Mouse (Mus musculus) gastrocnemius, adult 8-10 months (tissue): ENCODE measurements around the gene Glmp. TPM values are rescaled to one million over a fixed set of nuclear protein-coding genes. Genes with fewer than 3 reads are reported as not detected.
"Not testable (repeated sequence)": the region's sequence is repeated elsewhere in the genome, so short reads cannot be mapped to it uniquely, and the experiment has no call there.

Experiments used
- DNase-seq, 2 experiments: peaks; one replicate each; pipeline ENCODE4 v3.0.0; 2022; ENCODE audit warnings: low spot score in 2 of 2
- total RNA-seq, 4 experiments: library from RNA; stranded (reverse); gene quantifications; 2 replicates each; pipeline ENCODE4 v1.2.4; 2022

Gene Glmp
- total RNA-seq, 4 experiments from 2014 or later = 34.5 to 39.4 (median 37.9) TPM

DNA sequence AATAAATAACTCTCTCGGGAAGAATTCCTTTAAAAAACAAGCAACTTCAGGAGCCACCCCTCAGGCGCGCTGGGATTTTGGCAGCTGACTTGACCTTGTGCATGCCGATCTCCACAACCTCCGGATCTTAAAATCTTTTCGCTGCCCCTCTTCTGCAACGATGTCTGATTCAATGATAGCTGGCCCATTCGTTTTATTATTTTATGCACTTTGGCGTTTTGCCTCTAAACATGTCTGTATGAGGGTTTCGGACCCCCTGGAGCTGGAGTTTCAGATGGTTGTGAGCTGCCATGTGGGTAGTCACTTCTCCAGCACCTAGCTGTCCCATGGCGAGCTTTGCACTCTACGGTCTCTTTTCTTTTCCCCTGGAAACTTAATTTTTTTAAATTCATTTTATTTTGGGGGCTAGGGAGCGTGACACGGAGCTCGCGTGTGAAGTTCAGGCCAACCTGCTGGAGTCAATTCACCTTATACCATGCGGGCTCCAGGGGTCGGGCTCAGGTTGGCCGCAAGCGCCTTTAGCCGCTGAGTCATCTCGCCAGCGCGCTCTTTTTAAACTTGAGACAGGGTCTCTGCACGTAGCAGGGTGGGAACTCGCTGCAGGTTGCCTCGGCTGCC lies 10.7 kb downstream of the Glmp start:
- DNase-seq = no peak

GRCm38 (mm10) chr3:88336058-88337013 lies 11.5 kb downstream of the Glmp start, which contains the start of the genes Tmem79 and Smg5:
TSS of gene Tmem79 (minus strand) at chr3:88336148.
TSS of gene Smg5 (plus strand) at chr3:88336260.
- DNase-seq = peak; percentile 92 to 95

- DNase-seq = no peak
Observed at GRCm38 (mm10) chr3:88337367-88338020, 12.7 kb downstream of the Glmp start.

DNA sequence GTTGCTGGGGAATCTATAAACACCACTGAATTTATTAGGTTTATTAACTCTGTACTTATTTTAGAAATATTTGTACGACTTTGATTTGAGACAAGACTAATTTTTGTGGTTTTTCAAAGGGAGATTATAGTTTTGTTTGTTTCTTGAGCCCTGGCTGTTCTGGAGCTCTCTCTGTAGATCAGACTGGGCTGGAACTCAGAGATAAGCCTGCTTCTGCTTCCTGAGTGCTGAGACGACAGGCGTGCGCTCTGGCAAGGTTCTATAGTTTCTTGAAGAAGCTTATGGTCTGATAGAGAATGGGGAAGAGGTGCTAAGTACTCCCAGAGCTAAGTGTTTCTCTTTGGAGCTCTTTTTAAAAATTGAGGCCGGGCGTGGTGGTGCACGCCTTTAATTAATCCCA lies 13.5 kb downstream of the Glmp start:
- no peak for DNase-seq

DNA sequence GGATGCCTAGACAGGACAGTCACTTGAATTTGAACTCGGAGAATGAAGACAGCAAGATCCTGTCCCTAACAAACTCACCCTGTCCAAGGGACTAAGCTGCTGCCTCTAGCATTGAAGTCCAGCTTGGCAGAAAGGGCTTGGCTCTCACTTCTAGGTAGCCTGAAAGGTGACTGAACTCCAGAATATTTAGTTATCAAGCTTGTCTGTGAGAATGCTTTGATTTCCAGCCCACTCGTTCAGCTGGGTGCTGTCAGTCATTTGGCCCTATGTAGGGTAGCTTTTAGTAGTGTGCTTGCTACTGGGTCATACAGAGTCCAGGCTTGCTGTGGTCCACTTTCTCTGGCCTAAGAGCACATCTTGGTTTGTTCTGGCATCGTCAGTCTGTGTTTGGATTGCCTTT lies 14.2 kb downstream of the Glmp start:
- DNase-seq = peak in 1 of 2 experiments; percentile 33

DNA sequence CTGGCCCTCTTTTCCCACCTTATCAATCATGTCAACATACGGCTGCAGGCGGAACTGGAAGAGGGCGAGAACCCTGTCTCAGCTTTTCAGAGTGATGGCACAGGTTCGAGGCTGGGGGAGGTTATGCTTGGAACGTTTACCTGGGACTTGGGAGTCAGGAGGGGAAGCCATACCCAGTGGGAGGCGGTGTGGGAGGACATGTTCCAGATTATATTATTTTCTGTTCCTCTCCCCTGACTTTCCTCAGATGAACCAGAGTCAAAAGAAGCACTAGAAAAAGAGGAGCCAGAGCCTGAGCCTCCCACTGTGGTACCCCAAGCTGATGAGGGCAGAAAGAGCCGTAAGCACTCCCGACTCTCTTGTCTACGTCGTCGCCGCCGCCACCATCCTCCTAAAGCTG lies 25.9 kb downstream of the Glmp start:
- DNase-seq = no peak

GRCm38 (mm10) chr3:88352907-88353306 lies 28.1 kb downstream of the Glmp start:
- DNase-seq = no peak

DNA sequence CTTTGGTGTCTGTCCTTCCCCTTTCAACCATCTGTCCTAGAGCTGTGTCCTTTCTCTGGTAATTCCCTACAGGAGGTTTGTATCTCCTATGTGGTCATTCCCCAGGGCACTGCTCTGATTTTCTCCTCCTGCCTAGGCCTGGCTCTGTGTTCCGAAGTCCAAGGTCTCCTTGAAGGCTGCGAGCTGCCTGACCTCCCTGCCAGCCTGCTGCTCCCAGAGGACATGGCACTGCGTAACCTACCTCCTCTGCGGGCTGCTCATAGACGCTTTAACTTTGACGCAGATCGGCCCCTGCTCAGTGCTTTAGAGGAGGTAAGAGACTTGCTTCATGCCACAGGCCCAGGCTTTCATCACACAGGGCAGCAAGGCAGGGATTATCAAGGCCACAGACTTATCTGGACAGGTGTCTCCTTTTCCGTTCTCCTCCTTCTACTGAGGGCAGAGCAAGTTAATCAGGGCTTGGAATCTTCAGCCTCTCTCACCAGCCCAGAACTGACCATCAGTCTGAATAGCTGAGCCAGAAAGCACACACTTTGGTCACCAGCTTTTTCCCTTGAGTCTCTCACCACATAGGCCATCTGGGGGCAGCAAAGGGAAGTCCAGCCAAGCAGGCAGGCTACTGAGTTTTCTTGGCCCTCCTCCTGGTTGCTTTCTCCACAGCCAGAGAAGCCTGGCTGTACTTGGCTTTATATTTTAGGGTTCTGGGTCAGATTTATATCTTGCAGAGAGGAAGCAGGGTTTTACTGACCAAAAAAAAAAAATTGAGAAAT lies 29.8 kb downstream of the Glmp start:
- DNase-seq = no peak

GRCm38 (mm10) chr3:88359584-88359983 lies 34.8 kb downstream of the Glmp start:
- DNase-seq = no peak

- DNase-seq = no peak
Observed at GRCm38 (mm10) chr3:88359989-88360388, 35.2 kb downstream of the Glmp start.

GRCm38 (mm10) chr3:88361096-88361495 lies 36.3 kb downstream of the Glmp start:
- DNase-seq = no peak

DNA sequence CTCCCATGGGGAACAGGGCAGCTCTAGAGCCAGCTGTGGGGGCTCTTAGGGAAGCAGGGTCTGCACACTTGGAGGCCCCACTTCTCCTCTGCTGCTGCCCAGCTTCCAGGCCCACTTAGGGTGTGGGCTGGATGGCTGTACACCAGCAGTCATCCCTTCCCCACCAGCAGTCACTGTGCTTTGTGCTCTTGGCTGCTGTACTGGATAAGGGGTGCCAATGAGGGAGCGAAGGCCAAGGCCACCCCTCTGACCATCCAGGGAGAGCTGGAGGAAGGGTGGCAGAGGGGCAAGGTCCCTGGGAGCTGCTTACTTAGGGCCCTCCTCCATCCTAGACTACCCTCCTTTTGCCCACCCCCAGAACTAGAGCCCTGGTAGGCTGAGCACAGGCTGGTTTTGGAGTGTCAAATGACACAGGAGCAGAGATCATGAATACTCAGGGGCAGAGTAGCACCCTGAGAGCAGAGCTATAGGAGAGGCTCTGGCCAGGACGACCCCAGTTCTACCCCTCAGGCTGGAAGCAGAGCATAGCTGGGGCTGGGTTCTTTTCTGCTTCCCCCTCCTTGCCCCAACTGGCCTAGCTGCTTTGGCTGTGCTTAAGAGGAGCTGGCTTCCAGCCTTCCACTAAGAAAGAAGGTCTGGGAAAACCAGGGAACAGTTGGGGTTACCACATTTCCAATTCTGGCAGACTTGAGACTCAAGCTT lies 36.9 kb downstream of the Glmp start:
- no peak for DNase-seq

- DNase-seq = no peak
Observed at GRCm38 (mm10) chr3:88363700-88364099, 38.9 kb downstream of the Glmp start.

GRCm38 (mm10) chr3:88364337-88364736 lies 39.5 kb downstream of the Glmp start, which contains the start of gene Paqr6:
TSS of gene Paqr6 (plus strand) at chr3:88364584.
- DNase-seq = peak; percentile 53 to 66

GRCm38 (mm10) chr3:88365705-88366361 lies 41.0 kb downstream of the Glmp start:
- no peak for DNase-seq

- not testable (repeated sequence) for DNase-seq
Observed at GRCm38 (mm10) chr3:88366830-88367428, 42.1 kb downstream of the Glmp start.

DNA sequence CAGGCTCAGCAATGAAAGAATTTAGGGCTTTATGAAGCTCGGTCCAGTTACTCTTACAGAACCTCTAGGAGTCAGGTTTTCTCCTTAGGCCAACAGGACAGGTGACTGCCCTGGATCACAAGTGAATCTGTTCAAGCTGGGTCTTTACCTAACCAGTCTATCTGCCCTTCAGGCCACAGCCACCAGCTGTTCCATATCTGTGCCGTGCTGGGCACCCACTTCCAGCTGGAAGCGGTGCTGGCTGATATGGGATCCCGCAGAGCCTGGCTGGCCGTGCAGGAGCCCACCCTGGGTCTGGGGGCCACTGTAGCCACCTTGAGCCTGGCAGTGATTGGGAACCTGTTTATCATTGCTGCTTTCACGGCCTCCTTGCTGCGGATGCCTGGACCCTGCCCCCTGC lies 42.7 kb downstream of the Glmp start:
- not testable (repeated sequence) for DNase-seq

- peak; percentile 45 to 68 for DNase-seq
Observed at GRCm38 (mm10) chr3:88368511-88368910, 43.7 kb downstream of the Glmp start.

DNA sequence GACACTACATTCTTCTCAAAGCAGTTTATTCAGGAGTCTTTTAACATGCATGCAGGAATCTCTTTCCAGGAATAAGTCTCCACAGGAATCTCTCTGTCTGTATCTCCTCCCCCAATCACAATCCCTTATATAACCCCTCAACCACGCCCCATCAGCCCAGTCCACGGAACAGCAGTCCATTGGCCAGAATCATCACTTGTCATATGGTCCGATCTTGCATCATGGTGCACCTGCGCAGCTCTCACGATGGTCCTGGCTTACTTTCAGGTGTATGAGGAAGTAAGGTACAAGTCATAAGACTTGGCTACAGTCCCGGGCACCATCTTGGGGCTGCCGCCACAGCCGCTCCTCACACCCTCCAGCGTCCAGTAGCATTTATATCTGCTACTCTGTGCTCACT lies 47.8 kb downstream of the Glmp start, which contains the start of gene Bglap3:
Gene Bglap3, minus strand, starts transcription at position 101 of the 400 bp plus-strand sequence.
- DNase-seq = not testable (repeated sequence)
